In the genomic region with DNA sequence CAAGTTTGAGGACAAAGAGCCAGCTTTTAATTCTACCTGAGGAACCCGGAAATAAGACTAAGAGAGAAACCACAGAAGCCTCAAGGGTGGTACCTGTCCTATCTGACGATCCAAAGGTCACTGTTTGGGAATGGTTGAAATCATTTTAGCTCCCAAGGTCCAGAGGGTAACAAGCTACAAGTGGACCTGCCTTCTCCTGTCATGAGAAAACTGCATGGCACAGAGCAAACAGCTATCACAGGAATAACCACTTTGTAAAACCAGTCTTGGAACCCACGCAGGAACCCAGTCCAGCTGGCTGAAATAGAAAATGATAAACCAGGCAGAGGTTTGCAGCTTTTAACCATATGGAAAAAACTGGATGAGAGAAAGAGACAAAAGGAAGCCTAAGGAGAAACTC, we compare ENCODE assay signal across 17 mouse cellular contexts. TPM values are rescaled to one million over a fixed set of nuclear protein-coding genes. Genes with fewer than 3 reads are reported as not detected.
DNase-seq lines count a peak whose midpoint lies in the region; ATAC-seq lines count a peak whose summit lies in the region.
"Had no signal": no experiment of that assay in that cellular context is flagged by ENCODE, and none has a peak within 500 bp of the region (broad histone marks: within the 10 kb centered on the region; RNA-seq: fewer than 3 reads in every experiment).

No protein-coding gene starts in this region.

- H3K4me3 ChIP-seq in hindbrain, embryonic 13.5 days = no peak overlapping the region
- H3K4me3 ChIP-seq: gastrocnemius, adult 2 months; lung, embryonic 15.5 days; neural tube, embryonic 12.5 days had no signal

- H3K4me2 ChIP-seq in hindbrain, embryonic 13.5 days = no peak overlapping the region
- H3K4me2 ChIP-seq: lung, embryonic 15.5 days; neural tube, embryonic 12.5 days had no signal

- no peak for DNase-seq in frontal cortex, postnatal 14 days (ENCODE audit: low spot score in 2 of 2)
- DNase-seq in kidney, adult 9 months = peak; percentile 21
- no peak for DNase-seq in kidney, postnatal 4 days
- peak; percentile 24 for DNase-seq in right cerebral cortex, adult 18-20 months
- no peak for DNase-seq in right cerebral cortex, postnatal 25 days
- DNase-seq in yolk sac, embryonic 10.5 days (ENCODE audit: low spot score) = peak; percentile 31
- DNase-seq: adrenal gland, postnatal 25 days; cerebellum, postnatal 10 days; gastrocnemius, adult 2 months; thymus, postnatal 14 days had no signal

- no peaks in the 10 kb centered on the region for H3K9me3 ChIP-seq in hindbrain, embryonic 13.5 days
- H3K9me3 ChIP-seq: lung, embryonic 15.5 days; neural tube, embryonic 12.5 days had no signal

- H3K36me3 ChIP-seq in hindbrain, embryonic 13.5 days = no peaks in the 10 kb centered on the region
- H3K36me3 ChIP-seq: lung, embryonic 15.5 days; neural tube, embryonic 12.5 days had no signal

- H3K9ac ChIP-seq in hindbrain, embryonic 13.5 days = no peak overlapping the region
- H3K9ac ChIP-seq: lung, embryonic 15.5 days; neural tube, embryonic 12.5 days had no signal

- no peak overlapping the region for H3K27ac ChIP-seq in hindbrain, embryonic 13.5 days
- H3K27ac ChIP-seq: gastrocnemius, adult 2 months; hindbrain, postnatal 0 days; kidney, postnatal 0 days; lung, embryonic 15.5 days; neural tube, embryonic 12.5 days had no signal

- 88% methylated on average over 3 of the region's 3 CpGs for WGBS in hindbrain, embryonic 13.5 days

- no peaks in the 10 kb centered on the region; the same call in 1 of the 2 replicates for H3K4me1 ChIP-seq in hindbrain, embryonic 13.5 days (replicated peaks)
- H3K4me1 ChIP-seq: neural tube, embryonic 12.5 days had no signal

- no peaks in the 10 kb centered on the region for H3K27me3 ChIP-seq in hindbrain, embryonic 13.5 days
- H3K27me3 ChIP-seq: lung, embryonic 15.5 days; neural tube, embryonic 12.5 days had no signal

- ATAC-seq in frontal cortex, adult (ENCODE audit: low TSS enrichment) = peak; percentile 68
- no peak for ATAC-seq in hindbrain, embryonic 13.5 days (ENCODE audit: low FRiP score)
- ATAC-seq: forebrain, embryonic 14.5 days; hindbrain, postnatal 0 days had no signal

RNA-seq across cellular contexts. Expression of gene Ern1, which starts 25.3 kb away (rescaled TPM):
- 5.9 and 6.1 TPM in 2 replicates for polyA plus RNA-seq in hindbrain, embryonic 13.5 days (2015; fragmentation: Nextera tagmentation; extraction: Ambion mirVana)

Comparison
In these comparisons a context has a peak if more than half of its experiments do, and no peak if none do; other contexts are left out.
1. DNase-seq: peak in kidney, adult 9 months (single experiment), right cerebral cortex, adult 18-20 months (single experiment) and yolk sac, embryonic 10.5 days (single experiment); none in frontal cortex, postnatal 14 days (0 of 2), kidney, postnatal 4 days (0 of 2) and right cerebral cortex, postnatal 25 days (single experiment).